Mouse (Mus musculus) heart, postnatal 0 days (tissue): ENCODE data around the gene Trio. TPM values are rescaled to one million over a fixed set of nuclear protein-coding genes. Genes with fewer than 3 reads are reported as not detected.

Experiments used
- ATAC-seq: fragments of 200-750 bp; cut with Nextera tagmentation; 2 replicates; pipeline ENCODE4 v1.8.0; 2017; ENCODE audit warnings: low read depth, moderate number of reproducible peaks, moderate library complexity; ENCODE audit not compliant: insufficient read depth
- DNase-seq: peaks from one replicate; pipeline ENCODE4 v3.0.0-alpha.2; 2016; ENCODE audit warnings: low spot score
- H3K27ac ChIP-seq: fragments of 300-500 bp; sonication (generic); 2 replicates; pipeline ENCODE4 v1.5.1; 2014; ENCODE audit warnings: low read depth, mild to moderate bottlenecking
- H3K27me3 ChIP-seq: fragments of 300-500 bp; sonication (generic); 2 replicates; pipeline ENCODE4 v1.6.1; 2014; ENCODE audit warnings: low read length, mixed read lengths; ENCODE audit not compliant: control insufficient read depth, insufficient read depth
- H3K36me3 ChIP-seq: fragments of 300-500 bp; sonication (generic); replicated peaks from 2 replicates; pipeline ENCODE4 v1.6.1; 2014; ENCODE audit warnings: low read length, mixed read lengths; ENCODE audit not compliant: control insufficient read depth, insufficient read depth
- H3K4me1 ChIP-seq: fragments of 300-500 bp; sonication (generic); 2 replicates; pipeline ENCODE4 v1.6.1; 2014; ENCODE audit warnings: antibody characterized with exemption; ENCODE audit not compliant: control insufficient read depth, insufficient read depth
- H3K4me2 ChIP-seq: fragments of 300-500 bp; sonication (generic); 2 replicates; pipeline ENCODE4 v1.6.1; 2014; ENCODE audit warnings: low read depth, mild to moderate bottlenecking, low read length, moderate library complexity
- H3K4me3 ChIP-seq: fragments of 300-500 bp; sonication (generic); 2 replicates; pipeline ENCODE4 v1.5.1; 2014; ENCODE audit warnings: low read depth, low read length
- H3K9ac ChIP-seq: fragments of 300-500 bp; sonication (generic); replicated peaks from 2 replicates; pipeline ENCODE4 v1.6.1; 2014; ENCODE audit warnings: low read depth, low read length, mixed read lengths
- H3K9me3 ChIP-seq: fragments of 300-500 bp; sonication (generic); replicated peaks from 2 replicates; pipeline ENCODE4 v1.6.1; 2016; ENCODE audit warnings: low read length; ENCODE audit not compliant: control insufficient read depth
- CTCF ChIP-seq: IDR thresholded peaks from 2 replicates; pipeline ENCODE4 v1.5.1; 2016; ENCODE audit warnings: antibody characterized with exemption, control low read depth, low read depth
- EP300 ChIP-seq: IDR thresholded peaks from 2 replicates; pipeline ENCODE4 v1.6.1; 2016; ENCODE audit warnings: antibody characterized with exemption, low read depth
- WGBS: fragments of 180-500 bp; shearing (Covaris S2); extraction: QIAGEN DNeasy Blood & Tissue Kit; methylation state at CpG from one replicate; pipeline ENCODE4 v1.1.7; 2014; 5-methylcytosine and 5-hydroxymethylcytosine counted together
- polyA plus RNA-seq: library from polyadenylated mRNA; unstranded; fragments of >200 nt; fragmentation: Nextera tagmentation; extraction: Ambion mirVana; gene quantifications from 2 replicates; pipeline ENCODE4 v1.2.1, GENCODE M21; 2015
- total RNA-seq: library from RNA; depleted of rRNA; stranded (reverse); fragments of >200 nt; gene quantifications from 2 replicates; pipeline ENCODE4 v1.2.3, GENCODE M21; 2014; ENCODE audit warnings: low replicate concordance

The Trio gene
- total and polyA plus RNA-seq, 2 experiments from 2014 or later = 10.1 to 77.2 TPM

DNA sequence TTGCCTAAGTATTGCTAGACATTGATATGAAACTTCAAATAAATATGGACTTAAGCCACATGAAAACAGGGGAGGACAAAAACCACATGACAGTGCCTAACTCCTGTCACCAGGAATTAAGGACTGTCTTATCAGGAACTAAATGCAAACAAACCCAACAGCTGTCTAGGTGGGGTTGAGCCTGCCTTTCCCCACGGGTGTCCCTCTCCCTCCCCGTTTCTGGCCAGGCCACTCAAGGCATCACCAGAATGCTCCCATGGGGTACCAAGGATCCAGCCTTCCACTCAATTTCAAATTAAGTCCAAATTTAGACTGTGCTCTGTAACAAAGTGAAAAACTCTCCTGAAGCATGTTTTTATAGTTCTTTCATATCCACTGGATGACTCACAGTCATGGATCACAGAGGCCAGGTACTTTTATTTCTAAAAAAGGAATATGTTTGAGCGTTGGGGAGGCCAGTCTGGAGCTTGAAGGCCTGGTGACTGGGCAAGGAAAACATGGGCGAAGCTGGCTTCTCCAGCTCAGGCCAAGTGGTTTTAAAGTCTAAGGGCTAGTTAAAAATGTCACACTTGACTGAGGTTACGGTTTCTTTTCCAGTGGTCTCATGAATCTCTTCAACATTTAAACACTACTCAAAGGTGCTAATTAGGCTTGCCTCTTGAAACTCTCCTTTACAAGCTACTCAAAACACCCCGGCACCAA lies 33.6 kb downstream of the Trio start:
- peaks cover 68% of the 10 kb centered on the region for H3K4me1 ChIP-seq
- H3K27ac ChIP-seq = 0 out of 2 replicates have a peak overlapping the region, but pooled peaks have one; percentile 4

GRCm38 (mm10) chr15:27991066-27991701 lies 34.5 kb downstream of the Trio start:
- H3K27ac ChIP-seq = no peak overlapping the region
- no peak for DNase-seq
- H3K36me3 ChIP-seq = no peaks in the 10 kb centered on the region
- no peaks in the 10 kb centered on the region for H3K9me3 ChIP-seq
- H3K9ac ChIP-seq = no peak overlapping the region
- H3K4me3 ChIP-seq = no peak overlapping the region
- 76% methylated on average over 17 of the region's 17 CpGs for WGBS
- H3K4me1 ChIP-seq = peaks cover 68% of the 10 kb centered on the region
- TF ChIP-seq CTCF = no peak
- no peaks in the 10 kb centered on the region for H3K27me3 ChIP-seq
- H3K4me2 ChIP-seq = no peak overlapping the region
- ATAC-seq = no peak

More for the DNA sequence above, 33.6 kb downstream of the Trio start:
- Histone ChIP-seq H3K9ac (no peak overlapping the region), H3K9me3 (no peaks in the 10 kb centered on the region), H3K36me3 (no peaks in the 10 kb centered on the region), H3K4me2 (no peak overlapping the region), H3K27me3 (no peaks in the 10 kb centered on the region), H3K4me3 (no peak overlapping the region)
- TF ChIP-seq EP300 (no peak), CTCF (no peak)
- WGBS = 41% methylated on average over 6 of the region's 6 CpGs
- DNase-seq (no peak), ATAC-seq (no peak)

DNA sequence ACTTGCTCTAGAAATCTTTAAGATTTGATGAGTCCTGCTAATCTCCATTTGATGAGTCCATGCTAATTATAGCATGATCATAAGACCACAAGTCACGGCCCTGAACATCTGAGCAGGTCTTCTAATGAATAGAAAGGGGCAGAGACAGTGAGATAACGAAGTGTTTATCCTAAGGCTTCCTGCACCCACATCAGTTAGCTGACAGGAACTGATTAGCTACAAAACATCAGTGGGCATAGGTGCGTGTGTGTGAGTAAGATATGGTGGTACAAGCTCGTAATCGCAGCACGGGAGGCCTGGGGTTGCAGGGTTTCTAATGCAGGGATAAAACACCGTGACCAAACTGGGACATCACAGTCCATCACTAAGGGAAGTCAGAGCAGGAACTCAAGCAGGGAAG lies 37.7 kb downstream of the Trio start:
- Histone ChIP-seq H3K4me3 (no peak overlapping the region), H3K27me3 (no peaks in the 10 kb centered on the region), H3K36me3 (no peaks in the 10 kb centered on the region), H3K27ac (no peak overlapping the region), H3K9me3 (no peaks in the 10 kb centered on the region), H3K4me2 (no peak overlapping the region), H3K4me1 (peaks cover 50% of the 10 kb centered on the region), H3K9ac (no peak overlapping the region)
- DNase-seq (no peak), ATAC-seq (no peak)
- 42% methylated on average over 7 of the region's 7 CpGs for WGBS
- TF ChIP-seq CTCF (no peak), EP300 (no peak)

DNA sequence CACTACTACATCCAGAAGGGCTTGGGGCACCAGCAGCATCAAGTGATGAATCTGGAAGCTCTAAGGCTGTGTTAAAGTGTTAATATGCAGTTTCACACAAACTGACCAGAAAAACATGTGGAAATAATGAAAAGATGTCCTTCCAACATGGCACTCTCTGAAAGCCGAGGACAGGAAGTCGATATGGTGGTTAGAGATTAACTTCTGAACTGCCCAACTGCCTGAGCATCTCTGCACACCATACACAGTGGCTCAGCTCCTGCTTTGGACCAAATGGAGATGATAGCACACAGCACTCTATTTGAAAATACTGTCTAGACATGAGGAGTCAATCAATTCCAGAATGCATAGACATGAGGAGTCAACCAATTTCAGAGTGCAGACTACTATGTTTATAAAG lies 40.8 kb downstream of the Trio start:
- H3K9ac ChIP-seq = no peak overlapping the region
- DNase-seq (no peak), ATAC-seq (no peak)
- no peak overlapping the region for H3K4me3 ChIP-seq
- no peak overlapping the region for H3K4me2 ChIP-seq
- TF ChIP-seq EP300 (no peak), CTCF (no peak)
- H3K27me3 ChIP-seq = no peaks in the 10 kb centered on the region
- H3K9me3 ChIP-seq = no peaks in the 10 kb centered on the region
- H3K4me1 ChIP-seq = peaks cover 35% of the 10 kb centered on the region
- no peaks in the 10 kb centered on the region for H3K36me3 ChIP-seq
- no peak overlapping the region for H3K27ac ChIP-seq
- 77% methylated on average over 2 of the region's 2 CpGs for WGBS

DNA sequence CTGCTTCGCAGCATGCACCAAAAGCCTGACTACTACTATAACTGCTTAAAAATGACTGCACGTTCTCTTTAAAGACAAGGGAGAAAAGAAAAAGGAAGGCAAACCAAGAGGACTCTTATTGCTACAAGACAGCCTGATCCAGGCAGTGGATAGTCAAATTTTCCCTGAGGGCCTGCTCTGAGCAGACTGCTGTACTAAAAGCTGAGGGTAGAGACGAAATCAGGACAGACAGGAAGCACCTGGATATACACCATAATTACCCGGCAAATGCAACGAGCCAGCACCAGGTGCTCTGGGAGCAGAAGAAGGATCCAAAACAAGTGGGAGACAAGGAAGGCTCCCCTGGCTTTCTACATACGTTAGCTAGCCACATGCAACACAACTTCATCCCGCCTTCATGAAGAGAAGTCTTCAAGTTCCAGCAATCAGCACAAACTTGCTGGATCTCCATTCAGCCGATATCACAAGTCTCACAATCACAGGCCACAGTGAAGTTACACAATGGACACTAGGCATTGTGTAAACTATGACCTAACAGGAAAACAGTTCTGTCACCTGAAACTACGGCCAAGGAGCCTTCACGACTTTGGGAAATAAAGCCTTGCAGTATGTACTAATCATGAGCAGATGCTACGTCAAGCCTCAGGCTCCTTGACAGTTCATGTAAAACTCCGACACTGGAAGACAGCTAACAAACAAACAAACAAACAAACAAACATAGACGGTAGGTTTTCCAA lies 43.7 kb downstream of the Trio start:
- TF ChIP-seq CTCF (no peak), EP300 (no peak)
- no peak overlapping the region for H3K4me2 ChIP-seq
- H3K27me3 ChIP-seq = no peaks in the 10 kb centered on the region
- no peak overlapping the region for H3K9ac ChIP-seq
- H3K9me3 ChIP-seq = no peaks in the 10 kb centered on the region
- peaks cover 12% of the 10 kb centered on the region for H3K4me1 ChIP-seq
- DNase-seq = no peak
- H3K27ac ChIP-seq = no peak overlapping the region
- no peaks in the 10 kb centered on the region for H3K36me3 ChIP-seq
- no peak overlapping the region for H3K4me3 ChIP-seq
- WGBS = 58% methylated on average over 13 of the region's 13 CpGs
- ATAC-seq = no peak
